Mouse (Mus musculus) G1E (cell line): ENCODE data around the gene Fstl4. TPM values are rescaled to one million over a fixed set of nuclear protein-coding genes. Genes with fewer than 3 reads are reported as not detected.

Experiments used
- ATAC-seq: 2 replicates; pipeline ENCODE4 v1.8.0; 2016; ENCODE audit warnings: mild to moderate bottlenecking; ENCODE audit not compliant: insufficient number of reproducible peaks, poor library complexity, low FRiP score, severe bottlenecking; ENCODE audit errors: extremely low read depth
- DNase-seq: peaks from one replicate; pipeline ENCODE4 v3.0.0; 2012; ENCODE audit warnings: low spot score
- H3K27me3 ChIP-seq: 2 replicates; pipeline ENCODE4 v1.6.1; 2012; ENCODE audit warnings: mild to moderate bottlenecking, low read length, inconsistent platforms; ENCODE audit not compliant: insufficient read depth
- H3K36me3 ChIP-seq: replicated peaks from 2 replicates; pipeline ENCODE3; 2012; ENCODE audit warnings: mild to moderate bottlenecking, inconsistent platforms
- H3K4me1 ChIP-seq: 2 replicates; pipeline ENCODE4 v1.6.1; 2012; ENCODE audit warnings: low read depth, low read length, inconsistent platforms, mixed read lengths; ENCODE audit not compliant: insufficient read depth
- H3K4me3 ChIP-seq: 2 replicates; pipeline ENCODE4 v1.5.1; 2012; ENCODE audit warnings: low read depth, mild to moderate bottlenecking, inconsistent platforms, low read length, moderate library complexity, mixed read lengths
- H3K9me3 ChIP-seq: replicated peaks from 2 replicates; pipeline ENCODE4 v1.6.1; 2012; ENCODE audit warnings: inconsistent platforms
- CTCF ChIP-seq: IDR thresholded peaks from 2 replicates; pipeline ENCODE4 v1.5.1; 2012; ENCODE audit warnings: low read depth, low read length, inconsistent platforms, mixed read lengths
- GATA1 ChIP-seq: IDR thresholded peaks from 2 replicates; pipeline ENCODE4 v1.6.1; 2012; ENCODE audit warnings: borderline replicate concordance, low read length, inconsistent platforms, mixed read lengths
- GATA2 ChIP-seq: IDR thresholded peaks from 2 replicates; pipeline ENCODE4 v1.6.1; 2012; ENCODE audit warnings: low read depth, low read length, inconsistent platforms, borderline replicate concordance
- POLR2AphosphoS5 ChIP-seq: IDR thresholded peaks from 2 replicates; pipeline ENCODE4 v1.6.1; 2012; ENCODE audit warnings: low read depth, low read length, inconsistent platforms; ENCODE audit not compliant: insufficient replicate concordance
- TAL1 ChIP-seq: conservative IDR thresholded peaks from 2 replicates; pipeline ENCODE4 v1.6.1; 2012; ENCODE audit warnings: low read depth, low read length, inconsistent platforms, mixed read lengths
- polyA plus RNA-seq: library from polyadenylated mRNA; stranded (reverse); fragments of >175 nt; gene quantifications from 2 replicates; pipeline ENCODE4 v1.2.3, GENCODE M21; 2012
- total RNA-seq, 2 experiments: library from RNA; stranded (forward) in 1 of 2; stranded (reverse) in 1 of 2; fragments of 200-1000 nt in 1 of 2; fragments of >200 nt in 1 of 2; fragmentation: Nextera tagmentation in 1 of 2; gene quantifications; 2 replicates each; pipeline ENCODE4 v1.2.3; 2014 to 2017

Gene Fstl4
- total and polyA plus RNA-seq, 3 experiments, result 0.05 TPM; not detected in 2

DNA sequence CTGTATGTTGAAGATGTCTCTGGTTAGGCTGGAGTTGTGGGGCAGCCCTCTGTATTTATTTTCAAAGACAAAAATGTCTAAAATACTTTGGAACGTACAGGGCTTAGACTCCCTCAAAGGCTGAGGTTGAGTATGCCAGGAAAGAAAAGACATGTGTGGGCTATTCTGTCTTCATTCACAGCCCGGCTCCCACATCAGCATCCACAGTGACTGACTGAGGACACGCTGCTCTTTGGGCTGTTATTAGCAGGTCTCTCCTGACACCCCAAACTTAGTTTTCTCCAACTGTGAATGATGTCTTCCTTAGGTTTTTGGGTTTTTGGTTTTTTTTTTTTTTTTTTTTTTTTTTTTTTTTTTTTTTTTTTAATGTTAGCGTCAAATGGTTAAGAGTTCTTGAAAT, 51.6 kb downstream of the Fstl4 start:
- Histone ChIP-seq H3K9me3 (no peaks in the 10 kb centered on the region), H3K4me3 (no peak overlapping the region), H3K27me3 (no peaks in the 10 kb centered on the region), H3K36me3 (no peaks in the 10 kb centered on the region), H3K4me1 (no peaks in the 10 kb centered on the region)
- TF ChIP-seq TAL1, result no peak
- TF ChIP-seq GATA2, result no peak
- no peak for TF ChIP-seq CTCF
- no peak for TF ChIP-seq GATA1
- TF ChIP-seq POLR2AphosphoS5, result no peak
- DNase-seq, result no peak
- no peak for ATAC-seq

DNA sequence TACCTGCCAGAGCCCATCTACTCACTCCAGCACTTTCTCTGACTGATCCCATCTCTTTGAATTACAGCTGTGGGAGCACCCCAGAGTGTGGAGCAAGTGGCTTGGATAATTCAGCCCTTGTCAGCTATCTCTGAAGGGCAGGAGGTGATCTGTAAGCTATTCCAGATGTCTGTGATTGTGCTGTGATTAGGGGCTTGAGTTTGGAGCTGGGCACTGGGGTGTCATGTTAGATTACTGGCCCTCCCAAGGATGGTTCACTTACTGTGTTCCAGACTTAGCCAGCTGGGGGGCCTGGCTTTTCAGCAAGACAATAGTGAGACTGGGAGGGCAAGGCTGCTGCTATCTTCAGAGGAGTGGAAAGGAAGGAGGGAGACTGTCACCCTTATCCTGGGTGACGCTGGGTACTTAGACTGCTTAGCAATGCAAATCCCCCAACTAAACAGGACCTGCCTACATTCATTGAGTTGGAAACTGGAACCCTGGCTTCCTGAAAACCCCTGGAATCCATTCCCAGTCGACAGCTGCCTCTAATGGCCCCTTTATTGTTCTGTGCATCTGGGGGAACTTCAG, 56.0 kb downstream of the Fstl4 start:
- no peak overlapping the region for H3K4me3 ChIP-seq
- H3K27me3 ChIP-seq, result no peaks in the 10 kb centered on the region
- no peak for TF ChIP-seq CTCF
- TF ChIP-seq GATA1, result no peak
- no peak for TF ChIP-seq TAL1
- TF ChIP-seq POLR2AphosphoS5, result no peak
- no peak for TF ChIP-seq GATA2
- no peaks in the 10 kb centered on the region for H3K9me3 ChIP-seq
- no peaks in the 10 kb centered on the region for H3K36me3 ChIP-seq
- H3K4me1 ChIP-seq, result no peaks in the 10 kb centered on the region
- ATAC-seq (no peak), DNase-seq (no peak)

DNA sequence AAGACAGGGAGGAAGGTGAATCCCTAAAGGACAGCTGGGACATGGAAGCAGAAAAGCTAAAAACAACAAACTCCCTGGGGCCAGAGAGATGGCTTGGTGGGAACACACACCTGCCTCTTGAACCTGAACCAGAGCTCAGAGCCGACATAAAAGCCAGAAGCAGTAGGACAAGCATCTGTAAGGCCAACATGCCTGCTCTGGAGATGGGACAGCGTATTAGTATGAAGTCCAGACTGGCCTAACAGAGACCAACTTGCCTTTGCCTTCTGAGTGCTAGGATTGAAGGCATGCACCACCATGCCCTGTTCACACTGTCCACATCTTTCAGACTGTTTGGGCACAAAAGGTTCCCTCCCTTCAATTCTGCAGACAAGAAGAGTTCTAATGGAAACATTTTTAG, 62.2 kb downstream of the Fstl4 start:
- TF ChIP-seq TAL1, result no peak
- no peak for TF ChIP-seq POLR2AphosphoS5
- TF ChIP-seq CTCF, result no peak
- TF ChIP-seq GATA2, result no peak
- TF ChIP-seq GATA1, result no peak
- Histone ChIP-seq H3K36me3 (no peaks in the 10 kb centered on the region), H3K9me3 (no peaks in the 10 kb centered on the region), H3K4me1 (no peaks in the 10 kb centered on the region), H3K27me3 (no peaks in the 10 kb centered on the region), H3K4me3 (no peak overlapping the region)
- no peak for ATAC-seq
- DNase-seq, result no peak

DNA sequence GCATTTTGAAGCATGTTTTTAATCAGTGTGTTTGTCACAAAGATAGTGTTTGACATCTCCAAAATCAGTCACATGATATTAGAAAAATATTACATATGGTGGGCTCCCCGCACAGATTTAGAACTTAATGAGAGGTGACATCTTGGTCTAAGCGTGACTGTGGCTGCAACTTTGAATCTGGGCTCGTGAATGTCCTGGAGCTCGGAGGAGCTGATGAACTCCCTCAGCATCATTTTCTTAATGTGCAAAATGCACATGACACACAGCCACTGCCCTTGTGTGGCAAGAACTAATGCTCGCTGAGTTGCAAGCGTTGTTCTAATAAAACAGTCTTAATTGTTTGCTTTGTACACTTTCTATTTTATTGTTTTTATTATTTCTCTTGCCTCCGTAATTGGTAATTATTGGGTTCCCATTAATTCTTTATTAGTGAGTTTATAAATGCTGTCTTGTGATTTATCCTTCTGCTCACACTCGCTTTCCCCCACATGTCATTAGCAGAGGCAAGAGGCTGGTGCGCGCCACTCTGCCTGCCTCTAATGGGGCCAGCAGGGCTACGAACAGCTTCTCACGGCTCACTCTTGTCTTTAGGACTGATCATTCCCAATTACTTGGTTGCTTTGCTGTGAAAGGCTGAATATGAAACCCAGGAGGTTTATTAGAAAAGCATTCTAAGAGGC, 67.3 kb downstream of the Fstl4 start:
- Histone ChIP-seq H3K27me3 (no peaks in the 10 kb centered on the region), H3K4me3 (no peak overlapping the region), H3K36me3 (no peaks in the 10 kb centered on the region), H3K9me3 (no peaks in the 10 kb centered on the region), H3K4me1 (no peaks in the 10 kb centered on the region)
- DNase-seq (no peak), ATAC-seq (no peak)
- no peak for TF ChIP-seq TAL1
- no peak for TF ChIP-seq CTCF
- TF ChIP-seq GATA2, result no peak
- no peak for TF ChIP-seq POLR2AphosphoS5

DNA sequence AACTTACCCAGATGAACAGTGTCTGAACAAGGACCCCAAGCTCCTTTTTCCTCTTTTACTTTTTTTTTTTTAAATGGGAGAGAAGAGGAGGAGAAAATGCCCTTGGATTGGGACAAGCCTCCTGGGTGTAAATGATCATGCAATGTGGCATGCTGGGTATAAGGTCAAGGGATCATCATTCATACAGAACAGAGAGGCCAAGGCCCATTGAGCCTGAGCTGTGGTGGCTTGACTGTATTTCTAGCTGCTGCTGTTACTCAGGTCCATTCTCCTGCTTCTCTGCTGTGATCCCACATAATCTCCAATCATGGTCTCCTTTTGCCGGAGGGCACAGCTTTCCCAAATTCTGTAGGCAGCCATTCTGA, 67.9 kb downstream of the Fstl4 start:
- no peaks in the 10 kb centered on the region for H3K4me1 ChIP-seq
- DNase-seq, result no peak
- TF ChIP-seq POLR2AphosphoS5 (no peak), CTCF (no peak), GATA1 (no peak), GATA2 (no peak), TAL1 (no peak)

DNA sequence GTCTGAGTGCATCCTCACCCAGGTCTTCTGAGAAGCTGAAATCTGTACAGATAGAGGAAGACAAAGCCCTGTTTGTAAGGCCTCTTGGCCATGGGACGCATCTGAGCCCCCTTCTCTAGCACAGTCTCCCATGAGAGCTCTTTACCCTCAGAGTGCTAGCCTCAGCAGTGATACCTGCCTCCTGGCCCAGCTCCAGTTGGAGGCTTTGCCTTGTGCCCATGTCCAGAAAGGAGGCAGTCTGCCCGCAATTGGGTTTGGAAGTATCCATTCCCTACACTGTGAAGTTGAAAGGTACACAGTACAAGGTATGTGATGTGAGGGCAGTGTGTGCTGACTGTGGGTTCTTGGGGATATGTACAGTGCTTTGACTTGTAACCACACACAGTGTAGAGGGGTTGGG, 84.3 kb downstream of the Fstl4 start:
- DNase-seq (no peak), ATAC-seq (no peak)
- H3K36me3 ChIP-seq, result no peaks in the 10 kb centered on the region
- TF ChIP-seq POLR2AphosphoS5 (no peak), GATA1 (no peak), CTCF (no peak), GATA2 (no peak)
- no peaks in the 10 kb centered on the region for H3K9me3 ChIP-seq
- no peaks in the 10 kb centered on the region for H3K4me1 ChIP-seq
- H3K27me3 ChIP-seq, result no peaks in the 10 kb centered on the region
- H3K4me3 ChIP-seq, result no peak overlapping the region

More for the DNA sequence above, 67.9 kb downstream of the Fstl4 start:
- H3K9me3 ChIP-seq, result no peaks in the 10 kb centered on the region
- H3K36me3 ChIP-seq, result no peaks in the 10 kb centered on the region
- no peaks in the 10 kb centered on the region for H3K27me3 ChIP-seq
- ATAC-seq, result no peak
- no peak overlapping the region for H3K4me3 ChIP-seq
